Mouse (Mus musculus) hindbrain, embryonic 14.5 days (tissue): ENCODE measurements at regions not wholly inside any gene's neighbourhood (a gene's known extent, or its start where the extent isn't known, plus 50 kb on each side); places are given as distances from the start of the nearest gene placed in this dataset.

Source experiments
- ATAC-seq: fragments of 200-750 bp; cut with Nextera tagmentation; 2 replicates; pipeline ENCODE4 v1.8.0; 2017; ENCODE audit warnings: moderate number of reproducible peaks, mild to moderate bottlenecking, moderate TSS enrichment, moderate library complexity; ENCODE audit not compliant: low FRiP score
- DNase-seq: peaks from one replicate; pipeline ENCODE4 v3.0.0-alpha.2; 2015; ENCODE audit warnings: low spot score
- H3K27ac ChIP-seq: fragments of 300-500 bp; sonication (generic); 2 replicates; pipeline ENCODE4 v1.5.1; 2014; ENCODE audit warnings: mild to moderate bottlenecking, moderate library complexity
- H3K27me3 ChIP-seq: fragments of 300-500 bp; sonication (generic); 2 replicates; pipeline ENCODE4 v1.6.1; 2014; ENCODE audit warnings: mild to moderate bottlenecking, low read length, mixed read lengths; ENCODE audit not compliant: control insufficient read depth, insufficient read depth
- H3K36me3 ChIP-seq: fragments of 300-500 bp; sonication (generic); replicated peaks from 2 replicates; pipeline ENCODE4 v1.6.1; 2014; ENCODE audit not compliant: control insufficient read depth, insufficient read depth
- H3K4me1 ChIP-seq: fragments of 300-500 bp; sonication (generic); replicated peaks from 2 replicates; pipeline ENCODE4 v1.6.1; 2014; ENCODE audit warnings: antibody characterized with exemption, low read length, mixed read lengths; ENCODE audit not compliant: control insufficient read depth, insufficient read depth
- H3K4me2 ChIP-seq: fragments of 300-500 bp; sonication (generic); replicated peaks from 2 replicates; pipeline ENCODE4 v1.6.1; 2014; ENCODE audit warnings: mild to moderate bottlenecking, moderate library complexity
- H3K4me3 ChIP-seq: fragments of 300-500 bp; sonication (generic); replicated peaks from 2 replicates; pipeline ENCODE4 v1.5.1; 2014; ENCODE audit warnings: mild to moderate bottlenecking, low read length
- H3K9ac ChIP-seq: fragments of 300-500 bp; sonication (generic); 2 replicates; pipeline ENCODE4 v1.6.1; 2014
- H3K9me3 ChIP-seq: fragments of 300-500 bp; sonication (generic); 2 replicates; pipeline ENCODE4 v1.6.1; 2016; ENCODE audit warnings: low read length; ENCODE audit not compliant: control insufficient read depth
- WGBS: fragments of 180-500 bp; shearing (Covaris S2); extraction: QIAGEN DNeasy Blood & Tissue Kit; methylation state at CpG from one replicate; pipeline ENCODE4 v1.1.7; 2014; 5-methylcytosine and 5-hydroxymethylcytosine counted together

- ATAC-seq = no peak
- no peak overlapping the region for H3K4me2 ChIP-seq
- no peak for DNase-seq
- no peak overlapping the region for H3K4me3 ChIP-seq
- H3K9me3 ChIP-seq = no peaks in the 10 kb centered on the region
- no peak overlapping the region for H3K27ac ChIP-seq
- H3K4me1 ChIP-seq = no peaks in the 10 kb centered on the region
- 81% methylated on average over 8 of the region's 8 CpGs for WGBS
- no peak overlapping the region for H3K9ac ChIP-seq
- no peaks in the 10 kb centered on the region for H3K27me3 ChIP-seq
- no peaks in the 10 kb centered on the region for H3K36me3 ChIP-seq
Observed at GRCm38 (mm10) chr9:69705942-69706341, 54.8 kb downstream of the Foxb1 start.

GRCm38 (mm10) chr9:69705071-69705470, 55.7 kb downstream of the Foxb1 start:
- Histone ChIP-seq H3K9ac (no peak overlapping the region), H3K4me1 (no peaks in the 10 kb centered on the region), H3K9me3 (no peaks in the 10 kb centered on the region), H3K27me3 (no peaks in the 10 kb centered on the region), H3K4me2 (no peak overlapping the region), H3K4me3 (no peak overlapping the region), H3K27ac (no peak overlapping the region), H3K36me3 (no peaks in the 10 kb centered on the region)
- ATAC-seq (no peak), DNase-seq (no peak)
- WGBS = 82% methylated on average over 4 of the region's 4 CpGs

- no peak for ATAC-seq
- no peak overlapping the region for H3K4me3 ChIP-seq
- H3K4me1 ChIP-seq = no peaks in the 10 kb centered on the region
- no peak for DNase-seq
- H3K27ac ChIP-seq = no peak overlapping the region
- H3K27me3 ChIP-seq = no peaks in the 10 kb centered on the region
- H3K9ac ChIP-seq = no peak overlapping the region
- no peaks in the 10 kb centered on the region for H3K9me3 ChIP-seq
- no peak overlapping the region for H3K4me2 ChIP-seq
- 81% methylated on average over 7 of the region's 7 CpGs for WGBS
- H3K36me3 ChIP-seq = no peaks in the 10 kb centered on the region
Observed at GRCm38 (mm10) chr9:69703731-69704130, 57.0 kb downstream of the Foxb1 start.

- no peaks in the 10 kb centered on the region for H3K9me3 ChIP-seq
- H3K36me3 ChIP-seq = no peaks in the 10 kb centered on the region
- no peaks in the 10 kb centered on the region for H3K27me3 ChIP-seq
- WGBS = 87% methylated on average over 8 of the region's 8 CpGs
- H3K4me2 ChIP-seq = no peak overlapping the region
- no peaks in the 10 kb centered on the region for H3K4me1 ChIP-seq
- DNase-seq = no peak
- no peak overlapping the region for H3K9ac ChIP-seq
- H3K4me3 ChIP-seq = no peak overlapping the region
- no peak for ATAC-seq
- no peak overlapping the region for H3K27ac ChIP-seq
Observed at GRCm38 (mm10) chr9:69702156-69702928, 58.4 kb downstream of the Foxb1 start.

- ATAC-seq = no peak
- no peak for DNase-seq
- Histone ChIP-seq H3K27me3 (no peaks in the 10 kb centered on the region), H3K4me1 (no peaks in the 10 kb centered on the region), H3K27ac (no peak overlapping the region), H3K4me2 (no peak overlapping the region), H3K9me3 (no peaks in the 10 kb centered on the region), H3K36me3 (no peaks in the 10 kb centered on the region), H3K9ac (no peak overlapping the region), H3K4me3 (no peak overlapping the region)
- 59% methylated on average over 9 of the region's 9 CpGs for WGBS
Observed at GRCm38 (mm10) chr9:69700696-69701095, 60.0 kb downstream of the Foxb1 start.

GRCm38 (mm10) chr9:69691756-69692155, 69.0 kb downstream of the Foxb1 start:
- ATAC-seq (no peak), DNase-seq (no peak)
- no peaks in the 10 kb centered on the region for H3K4me1 ChIP-seq
- H3K9ac ChIP-seq = no peak overlapping the region
- H3K9me3 ChIP-seq = no peaks in the 10 kb centered on the region
- H3K36me3 ChIP-seq = no peaks in the 10 kb centered on the region
- no peak overlapping the region for H3K27ac ChIP-seq
- H3K4me2 ChIP-seq = no peak overlapping the region
- no peaks in the 10 kb centered on the region for H3K27me3 ChIP-seq
- no peak overlapping the region for H3K4me3 ChIP-seq
- 96% methylated on average over 3 of the region's 3 CpGs for WGBS

GRCm38 (mm10) chr9:69687349-69688123, 73.2 kb downstream of the Foxb1 start:
- WGBS = 35% methylated on average over 12 of the region's 12 CpGs
- ATAC-seq = 0 out of 2 replicates have a peak, but pooled peaks have one; percentile 65

GRCm38 (mm10) chr9:69686766-69687165, 74.0 kb downstream of the Foxb1 start:
- no peaks in the 10 kb centered on the region for H3K9me3 ChIP-seq
- no peak overlapping the region for H3K27ac ChIP-seq
- H3K27me3 ChIP-seq = no peaks in the 10 kb centered on the region
- no peak for ATAC-seq
- no peak overlapping the region for H3K4me2 ChIP-seq
- 76% methylated on average over 4 of the region's 4 CpGs for WGBS
- no peak for DNase-seq
- H3K9ac ChIP-seq = no peak overlapping the region
- H3K4me1 ChIP-seq = no peaks in the 10 kb centered on the region
- H3K4me3 ChIP-seq = no peak overlapping the region
- no peaks in the 10 kb centered on the region for H3K36me3 ChIP-seq

More at GRCm38 (mm10) chr9:69687349-69688123, 73.2 kb downstream of the Foxb1 start:
- no peak for DNase-seq
- Histone ChIP-seq H3K4me1 (no peaks in the 10 kb centered on the region), H3K9me3 (no peaks in the 10 kb centered on the region), H3K27ac (no peak overlapping the region), H3K27me3 (no peaks in the 10 kb centered on the region), H3K4me2 (no peak overlapping the region), H3K4me3 (no peak overlapping the region), H3K9ac (no peak overlapping the region), H3K36me3 (no peaks in the 10 kb centered on the region)

- ATAC-seq (no peak), DNase-seq (no peak)
- H3K9me3 ChIP-seq = no peaks in the 10 kb centered on the region
- H3K4me1 ChIP-seq = no peaks in the 10 kb centered on the region
- no peaks in the 10 kb centered on the region for H3K36me3 ChIP-seq
- WGBS = 41% methylated on average over 4 of the region's 4 CpGs
- H3K27ac ChIP-seq = no peak overlapping the region
- H3K27me3 ChIP-seq = no peaks in the 10 kb centered on the region; the same call in 1 of the 2 replicates
- no peak overlapping the region for H3K4me2 ChIP-seq
- H3K4me3 ChIP-seq = no peak overlapping the region
- no peak overlapping the region for H3K9ac ChIP-seq
Observed at GRCm38 (mm10) chr9:69685630-69686029, 75.1 kb downstream of the Foxb1 start.
